Mouse (Mus musculus) embryo, embryonic 10.5 days (tissue): ENCODE measurements around the gene Phgdh.

ENCODE experiments used
- DNase-seq: peaks from one replicate; pipeline ENCODE4 v3.0.0-alpha.2; 2015; ENCODE audit warnings: low spot score

Phgdh gene

DNA sequence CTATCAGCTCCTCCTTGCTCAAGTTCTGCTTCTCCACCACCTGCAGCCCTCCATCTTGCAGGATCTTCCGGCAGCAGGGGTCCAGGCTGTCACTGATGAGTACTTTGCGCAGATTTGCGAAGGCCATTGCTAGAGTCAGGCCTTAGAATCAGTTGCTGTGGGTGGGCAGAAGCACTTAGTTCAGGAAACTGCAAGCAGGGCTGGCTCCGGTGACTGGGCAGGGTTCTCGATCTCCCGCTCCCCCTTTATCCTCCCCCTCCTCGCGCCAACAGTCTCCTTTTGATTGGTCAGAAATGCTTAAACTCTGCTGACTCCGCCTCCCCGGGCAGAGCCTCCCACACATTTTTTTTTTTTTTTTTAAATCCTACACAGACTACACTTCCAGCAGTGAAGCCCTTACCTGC, at the start of gene Phgdh:
TSS of gene Phgdh (minus strand) at position 285 of the 404 bp plus-strand sequence.
- peak; percentile 95 for DNase-seq

DNA sequence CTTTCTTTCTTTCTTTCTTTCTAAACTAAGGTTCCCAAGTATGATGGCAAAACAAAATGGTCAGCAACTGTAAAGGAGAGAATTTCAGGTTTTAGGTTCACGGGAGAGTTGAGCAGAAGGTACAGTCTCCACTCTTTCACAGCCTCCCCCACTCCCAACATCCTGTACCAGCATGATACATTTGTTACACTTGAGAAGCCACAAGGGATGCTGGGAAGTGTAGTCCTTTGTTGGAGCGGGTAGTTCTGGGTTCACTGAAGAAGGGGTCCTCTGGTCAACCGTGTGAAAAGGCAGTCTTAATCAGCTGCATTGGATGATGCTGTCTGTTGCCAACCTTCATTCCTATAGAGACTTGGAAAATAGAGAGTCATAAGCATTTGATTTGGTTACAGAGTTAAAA, 49.5 kb upstream of the Phgdh start:
- DNase-seq = peak; percentile 25

DNA sequence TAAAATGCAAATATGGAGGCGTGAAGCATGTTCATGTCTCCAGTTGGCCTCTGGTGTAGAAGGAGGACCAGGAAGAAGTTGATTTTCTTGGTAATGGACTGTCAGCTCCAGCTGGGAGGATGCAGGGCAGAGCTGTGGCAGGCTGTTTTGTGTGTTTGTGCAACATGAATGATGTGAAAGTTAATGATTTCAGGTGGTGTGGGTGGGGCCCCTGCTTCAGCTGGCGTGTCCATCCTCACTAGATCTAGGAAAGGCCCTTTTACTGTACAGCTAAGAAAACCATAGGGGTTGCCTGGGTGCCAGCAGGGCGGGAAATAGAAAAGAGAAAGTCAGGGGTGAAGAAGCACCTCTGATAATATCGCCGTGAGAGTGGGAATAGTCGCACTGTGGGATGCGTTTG, 48.0 kb upstream of the Phgdh start:
- DNase-seq = no peak

DNA sequence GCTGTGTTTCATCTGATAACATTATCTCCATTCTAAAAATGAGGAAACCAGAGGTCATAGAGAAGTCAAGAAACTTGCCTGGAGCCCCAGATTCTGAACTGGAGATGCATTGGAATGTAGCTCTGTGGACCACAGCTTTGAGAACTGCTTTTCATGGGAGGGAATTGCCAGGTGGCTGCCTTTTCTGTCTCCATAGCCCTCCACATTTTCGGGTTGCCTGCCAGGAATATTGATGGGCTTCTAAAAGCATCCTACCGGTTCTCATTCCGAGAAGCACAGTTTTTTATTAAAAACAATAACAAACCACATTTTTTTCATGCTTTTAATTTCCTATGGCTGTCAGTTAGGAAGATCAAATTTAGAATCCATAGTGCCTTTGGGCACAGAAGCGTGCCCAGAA, 47.3 kb upstream of the Phgdh start:
- DNase-seq = no peak

DNA sequence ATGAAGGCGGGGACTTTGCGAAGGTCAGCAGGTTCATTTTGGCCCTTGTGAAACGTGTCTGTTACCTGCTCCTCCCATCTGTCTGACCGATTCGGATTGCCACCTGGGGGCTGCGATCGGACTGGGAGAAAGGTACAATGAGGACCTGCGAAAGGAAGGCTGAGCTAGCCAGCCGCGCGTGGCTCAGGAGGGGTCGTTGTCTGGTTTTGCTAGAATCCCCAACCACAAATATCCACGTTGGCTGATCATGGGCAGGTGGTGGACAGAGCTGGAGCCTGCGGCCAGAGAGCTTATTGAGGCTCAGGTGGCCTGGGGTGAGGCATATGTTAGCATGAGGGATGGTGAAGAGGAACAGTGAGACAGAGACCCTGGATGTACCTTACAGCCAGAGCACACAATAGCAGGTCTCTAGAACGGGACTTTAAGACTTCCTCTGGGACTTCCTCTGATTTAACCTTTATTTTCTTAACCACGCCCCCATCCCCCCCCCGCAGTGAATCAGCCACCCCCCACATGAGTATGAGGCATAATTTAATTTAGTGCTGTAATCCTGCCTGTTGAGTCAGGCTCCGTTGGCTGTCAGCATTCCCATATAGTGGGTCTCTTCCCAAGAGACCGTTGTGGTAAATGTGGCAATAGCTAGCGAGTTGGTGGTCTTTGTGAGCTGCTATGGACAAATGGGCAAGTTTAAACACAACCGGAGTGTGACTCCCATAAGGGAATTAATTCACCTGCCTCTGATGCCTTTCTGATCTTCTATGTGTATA, 43.4 kb upstream of the Phgdh start:
- DNase-seq = no peak

DNA sequence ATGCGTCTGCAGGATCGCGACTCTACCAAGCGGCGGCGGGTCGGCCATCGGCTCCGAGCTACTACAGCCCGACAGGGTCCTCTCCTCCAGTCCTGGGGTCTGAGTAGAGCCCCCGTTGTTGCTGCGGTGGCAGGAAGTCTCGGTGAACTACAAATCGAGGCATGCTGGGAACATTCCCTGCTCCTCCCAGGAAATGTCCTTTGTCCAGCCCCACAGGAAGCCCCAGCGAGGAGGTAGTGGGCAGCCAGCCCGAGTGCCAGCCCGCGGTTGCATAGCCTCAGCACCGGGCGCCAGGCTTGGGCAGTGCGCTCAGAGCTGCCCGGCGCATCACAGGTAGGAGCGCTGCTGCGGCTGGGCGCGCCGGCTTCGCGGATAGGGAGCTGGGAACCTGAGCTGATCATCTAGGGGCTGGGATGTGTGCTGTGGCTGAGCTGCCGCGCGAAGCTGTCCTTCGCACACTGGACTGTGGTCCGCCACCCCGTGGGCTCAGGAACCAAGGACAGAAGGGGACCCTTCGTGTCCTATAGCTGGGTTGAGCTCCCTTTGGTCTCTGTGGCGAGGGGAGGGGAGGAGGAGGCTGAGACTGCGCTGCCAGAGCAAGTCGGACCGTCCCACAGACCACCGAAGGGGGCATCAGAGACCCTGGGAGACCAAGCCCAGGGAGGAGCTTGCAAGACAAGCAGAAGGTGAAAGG, 42.6 kb upstream of the Phgdh start, which contains the start of gene Zfp697:
TSS of gene Zfp697 (plus strand) at position 216 of the 694 bp plus-strand sequence.
- DNase-seq = peak; percentile 89

DNA sequence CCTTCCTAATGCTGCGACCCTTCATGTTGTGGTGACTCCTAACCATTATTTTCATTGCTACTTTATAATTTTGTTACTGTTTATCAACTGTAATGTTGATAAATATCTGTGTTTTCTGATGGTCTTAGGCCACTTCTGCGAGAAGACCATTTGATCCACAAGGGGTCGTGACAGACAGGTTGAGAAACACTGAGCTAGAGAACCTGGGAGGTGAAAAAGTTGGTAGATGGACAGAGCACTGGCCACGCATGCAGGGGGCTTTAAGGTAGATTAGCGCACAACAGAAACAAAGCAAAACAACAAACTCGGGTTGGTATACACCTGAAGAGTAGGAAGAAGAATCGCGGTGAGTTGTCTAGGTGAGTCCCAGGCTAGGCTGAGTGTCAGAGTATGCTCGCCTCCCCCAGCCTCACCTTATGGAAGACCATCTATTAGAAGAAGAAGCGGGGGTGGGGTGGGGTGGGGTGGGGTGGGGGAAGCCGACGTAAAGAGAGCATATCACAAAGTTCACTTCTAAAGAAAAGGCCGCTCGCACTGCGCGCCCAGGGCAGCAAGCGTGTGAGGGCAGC, 42.0 kb upstream of the Phgdh start:
- peak; percentile 62 for DNase-seq

DNA sequence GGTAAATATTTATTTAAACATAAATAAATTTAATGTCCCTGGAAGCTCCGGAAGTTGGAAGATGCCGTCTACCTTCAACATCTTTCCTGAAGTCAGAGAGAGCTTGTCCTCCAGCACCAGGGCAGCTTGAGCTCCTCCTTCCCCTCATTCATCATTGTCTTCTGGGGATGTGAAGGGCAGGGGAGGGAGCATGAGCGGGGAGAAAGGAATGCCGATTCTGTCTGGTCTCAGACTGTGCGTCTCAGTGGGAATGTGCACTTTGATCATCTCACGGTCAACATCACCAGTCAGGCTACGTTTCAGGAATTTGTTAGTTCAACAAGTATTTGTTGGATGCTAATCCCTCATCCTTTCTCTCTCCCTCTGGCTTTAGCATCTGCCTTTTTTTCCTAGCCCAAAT, 39.4 kb upstream of the Phgdh start:
- peak; percentile 60 for DNase-seq

DNA sequence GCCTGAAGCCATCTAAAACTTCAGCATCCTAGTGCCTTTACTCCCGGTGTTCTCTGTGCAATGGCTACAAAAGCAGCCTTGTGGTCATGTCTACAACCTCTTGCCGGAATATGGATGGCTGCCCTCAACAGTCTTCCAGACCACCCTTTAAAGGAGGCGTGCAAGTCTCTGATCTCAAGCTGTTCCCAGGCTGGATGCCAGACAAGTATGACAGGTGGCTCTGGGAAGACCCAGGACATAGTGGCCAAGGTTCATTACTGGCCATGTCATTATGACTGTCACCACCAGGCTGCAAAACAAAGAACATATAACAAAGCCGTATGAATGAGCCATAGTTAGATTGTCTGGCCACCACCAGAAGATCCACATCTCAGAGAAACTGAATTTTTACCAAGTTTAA, 38.5 kb upstream of the Phgdh start:
- no peak for DNase-seq

DNA sequence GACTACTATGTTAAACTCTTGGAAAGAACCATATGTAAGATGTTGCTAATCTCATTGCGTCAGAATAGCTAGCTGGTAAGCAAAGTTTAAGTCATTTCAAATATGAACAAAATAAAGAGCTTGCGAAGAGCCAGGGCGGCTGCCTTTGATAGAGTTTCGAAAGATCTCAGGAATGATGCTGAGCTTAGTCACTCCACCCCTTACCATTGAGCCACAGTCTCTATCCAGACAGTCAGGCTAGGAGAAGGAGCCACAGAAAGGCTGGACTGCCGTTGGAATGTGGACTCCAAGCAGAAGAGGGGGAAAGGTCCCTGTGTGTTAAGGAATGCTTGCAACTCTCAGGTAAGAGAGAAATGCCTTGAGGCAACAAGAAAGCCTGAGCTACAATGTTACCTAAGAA, 35.2 kb upstream of the Phgdh start:
- no peak for DNase-seq

DNA sequence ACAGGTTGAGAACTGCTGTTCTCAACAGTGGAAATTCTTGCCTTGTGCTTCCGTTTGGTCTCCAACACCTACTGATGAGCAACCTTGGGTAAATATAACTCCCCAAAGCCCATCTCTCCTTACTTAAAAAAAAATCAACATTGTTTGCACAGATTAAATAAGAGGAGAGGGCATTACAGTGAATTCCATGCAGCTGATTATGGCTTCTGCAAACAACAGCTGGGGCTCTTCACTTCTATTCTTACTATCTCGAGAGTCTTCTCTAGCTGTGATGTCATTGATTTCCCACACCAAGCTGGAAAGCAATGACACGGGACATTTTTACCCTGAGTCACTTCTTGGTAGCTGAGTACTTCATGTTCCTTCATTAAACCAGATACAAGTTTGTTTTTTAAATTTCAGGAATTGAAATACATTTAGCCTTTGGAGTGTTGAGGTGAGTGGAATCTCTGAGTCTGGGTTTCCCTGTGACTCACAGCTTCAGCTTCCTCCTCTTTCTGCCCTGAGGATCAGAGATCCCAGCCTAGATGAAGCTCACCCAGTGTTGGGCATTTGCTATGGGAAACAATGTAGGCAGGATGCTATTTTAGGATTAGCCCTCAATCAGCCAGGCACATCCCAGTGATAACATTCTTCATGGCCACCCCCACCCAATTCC, 34.4 kb upstream of the Phgdh start:
- DNase-seq = no peak

DNA sequence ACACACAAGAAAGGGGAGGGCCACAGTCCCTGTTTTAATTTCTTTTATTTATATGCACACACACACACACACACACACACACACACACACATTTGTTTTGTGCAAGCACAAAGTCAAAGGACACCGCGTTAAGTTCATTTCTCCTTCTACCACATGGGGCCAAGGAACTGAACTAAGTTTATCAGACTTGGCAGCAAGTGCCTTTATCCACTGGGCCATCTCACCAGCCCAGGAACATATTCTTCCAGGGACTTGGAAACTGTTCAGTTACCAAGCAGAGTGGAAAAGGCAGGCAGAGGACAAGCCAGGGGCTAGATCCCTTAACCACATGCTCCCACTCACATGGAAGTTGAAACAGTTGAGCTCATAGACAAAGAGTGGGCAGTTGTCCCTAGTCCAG, 29.0 kb upstream of the Phgdh start:
- DNase-seq = no peak

DNA sequence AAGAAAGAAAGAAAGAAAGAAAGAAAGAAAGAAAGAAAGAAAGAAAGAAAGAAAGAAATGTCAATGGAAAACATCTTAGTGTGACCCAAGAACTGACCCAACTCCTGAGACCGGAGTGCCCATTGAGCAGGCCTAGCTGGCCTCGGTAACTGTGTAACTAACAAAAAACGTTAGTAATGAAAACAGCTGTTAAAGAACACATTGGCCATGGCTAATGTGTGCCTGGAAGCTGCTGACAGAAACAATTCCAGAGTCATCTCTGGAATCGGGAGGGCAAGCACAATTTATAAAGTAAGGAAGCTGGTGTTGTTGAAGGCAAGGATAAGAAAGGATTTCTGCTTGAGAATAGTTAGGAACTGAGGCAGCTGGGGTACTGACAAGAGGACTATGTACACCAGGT, 28.5 kb upstream of the Phgdh start:
- DNase-seq = no peak

DNA sequence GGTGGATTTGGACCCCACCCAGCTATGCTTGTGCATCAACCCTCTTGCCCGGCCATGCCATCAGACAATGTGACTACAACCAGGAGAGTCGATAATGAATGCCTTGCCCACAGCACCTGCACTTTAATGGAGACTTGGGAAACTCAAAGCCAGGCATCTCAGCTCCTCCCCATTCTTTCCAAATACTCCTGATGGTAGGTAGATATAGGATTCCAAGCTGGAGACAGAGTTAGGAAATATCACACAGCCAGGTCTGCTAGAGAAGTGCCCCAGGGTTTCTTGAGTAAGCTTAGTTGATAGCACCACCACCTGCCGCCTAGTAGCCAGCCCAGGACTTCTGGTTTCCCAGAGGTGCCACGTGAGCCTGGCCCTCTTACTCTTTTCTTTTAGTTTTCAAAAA, 27.0 kb upstream of the Phgdh start:
- DNase-seq = no peak

DNA sequence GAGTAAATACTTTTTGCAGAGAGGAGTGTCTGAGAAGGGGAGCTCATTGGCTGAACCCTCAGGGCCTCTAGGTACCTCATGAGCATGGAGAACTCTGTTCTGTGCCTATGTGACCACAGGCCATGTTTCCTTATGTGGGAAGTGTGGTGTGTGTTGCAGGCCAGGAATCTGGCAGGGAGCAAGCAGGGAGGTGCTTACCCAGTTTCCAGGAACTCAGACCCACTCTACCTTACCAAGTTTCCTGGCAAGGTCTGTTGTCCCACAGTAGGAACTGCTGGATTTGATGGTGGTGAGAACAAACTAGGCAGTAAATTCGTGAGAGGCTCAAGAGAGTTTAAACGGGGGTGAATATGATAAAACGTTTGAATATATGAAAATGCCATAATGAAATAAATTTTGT, 26.3 kb upstream of the Phgdh start:
- DNase-seq = no peak

DNA sequence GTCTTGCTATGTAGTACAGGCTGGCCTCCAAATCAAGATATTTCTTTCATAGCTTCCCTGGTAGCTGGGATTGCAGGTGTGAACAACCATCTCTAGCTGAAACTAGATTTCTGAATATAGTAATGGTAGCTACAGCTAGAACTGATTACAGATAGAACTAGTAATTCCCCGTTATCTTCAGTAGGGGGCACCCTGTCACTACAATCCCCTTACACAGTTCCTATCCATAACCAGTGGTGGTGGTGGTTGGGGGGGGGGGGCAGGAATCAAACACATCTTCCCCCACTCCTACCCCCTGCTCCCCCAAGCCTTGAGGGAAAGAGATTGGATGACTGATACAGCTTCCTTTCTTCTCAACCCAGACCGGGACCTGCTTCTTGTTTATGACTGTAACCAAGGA, 23.0 kb upstream of the Phgdh start:
- DNase-seq = peak; percentile 63

DNA sequence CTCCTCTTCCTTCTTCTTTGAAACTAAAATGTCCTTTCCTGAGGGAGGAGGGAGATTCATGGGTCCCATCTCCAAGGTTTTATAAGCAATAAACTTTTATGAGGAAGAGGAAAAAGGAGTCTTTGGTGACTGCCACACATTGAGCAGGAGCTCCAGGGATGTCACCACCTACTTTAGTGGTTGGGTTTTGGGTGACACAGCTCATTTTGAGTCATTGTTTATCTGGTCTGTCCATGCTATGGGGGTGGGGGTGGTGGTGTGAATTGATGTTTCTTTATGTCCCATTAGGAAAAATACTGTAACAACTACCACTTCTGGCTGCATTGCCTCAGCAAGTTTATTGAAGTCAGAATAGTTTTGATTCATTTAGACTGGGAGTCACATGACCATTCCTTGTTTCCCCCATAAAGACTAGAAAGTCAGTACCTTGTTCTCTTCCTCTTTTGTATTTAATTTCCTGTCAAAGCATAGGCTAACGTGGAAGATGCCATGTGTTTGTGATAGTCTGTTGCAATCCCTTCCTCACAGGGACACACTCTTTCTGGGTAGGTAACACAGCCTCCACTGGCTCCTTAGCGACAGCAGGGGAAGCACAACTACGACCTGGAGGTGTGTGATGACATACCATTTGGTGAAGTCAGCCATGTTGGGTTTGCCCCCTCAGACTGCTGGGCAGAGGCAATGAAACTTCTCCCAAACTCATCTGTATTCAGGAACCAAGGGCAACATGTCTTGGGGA, 17.0 kb upstream of the Phgdh start:
- DNase-seq = no peak

DNA sequence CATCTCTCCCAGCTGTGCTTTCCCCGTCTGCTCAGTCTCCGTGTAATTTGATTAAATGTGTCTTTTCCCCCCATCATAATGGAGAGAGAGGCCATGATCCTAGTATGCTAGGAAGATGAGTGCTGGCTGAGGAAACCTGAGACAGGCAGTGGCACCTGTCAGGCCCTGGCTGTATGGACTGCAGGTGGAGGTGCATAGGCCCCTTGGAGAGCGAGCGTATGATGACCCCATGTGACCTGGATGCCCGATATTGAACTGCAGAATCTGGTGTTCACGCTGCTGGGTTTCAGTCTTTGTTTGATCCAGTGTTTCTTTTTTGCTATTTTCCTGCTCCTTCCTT, 16.2 kb upstream of the Phgdh start:
- DNase-seq = no peak

DNA sequence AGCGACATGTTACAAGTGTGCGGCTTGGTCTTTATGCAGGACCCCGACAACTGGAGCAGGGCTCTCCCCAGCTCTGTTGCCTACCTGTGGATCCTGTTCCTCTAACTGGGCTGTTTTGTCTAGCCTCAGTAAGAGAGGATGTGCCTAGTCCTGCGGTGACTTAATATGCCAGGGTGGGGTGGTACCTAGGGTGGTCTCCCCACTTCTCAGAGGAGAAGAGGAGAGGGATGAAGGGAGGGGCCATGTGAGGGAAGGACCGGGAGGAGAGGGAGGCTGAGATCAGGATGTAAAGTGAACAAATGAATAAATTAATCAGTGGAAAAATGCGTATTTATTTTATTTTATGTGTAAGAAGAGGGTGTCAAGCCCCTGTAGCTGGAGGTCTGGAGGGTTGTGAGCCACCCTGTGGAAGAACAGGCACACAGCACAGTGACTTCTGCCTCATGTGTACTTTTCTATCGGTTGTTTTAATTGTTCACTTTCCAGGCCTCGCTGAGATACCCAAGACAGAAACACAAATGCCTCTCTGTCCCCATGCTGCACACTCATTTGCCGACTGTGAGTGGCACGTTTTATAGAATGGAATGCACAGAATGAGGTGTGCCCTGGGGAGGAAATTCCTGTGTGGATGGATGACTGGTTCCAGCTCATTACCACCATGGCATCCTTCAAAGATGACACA, 15.7 kb upstream of the Phgdh start:
- peak; percentile 63 for DNase-seq

DNA sequence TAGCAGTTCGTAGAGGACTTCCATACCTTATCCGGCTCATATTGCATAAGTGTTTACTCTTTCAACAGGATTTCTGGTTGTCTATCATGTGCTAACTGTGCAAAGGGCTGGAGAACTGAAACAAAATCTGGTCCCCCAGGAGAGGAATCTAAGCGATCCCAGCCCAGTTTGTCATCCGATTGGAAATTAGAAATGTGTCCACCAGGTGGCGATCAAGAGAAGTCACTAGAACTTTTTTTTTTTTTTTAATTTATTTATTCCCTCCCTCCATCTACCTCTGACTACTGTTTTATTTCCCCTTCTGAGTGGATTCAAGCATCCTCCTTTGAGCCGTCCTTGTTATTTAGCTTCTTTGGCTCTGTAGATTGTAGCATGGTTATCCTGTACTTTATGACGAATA, 14.1 kb upstream of the Phgdh start:
- peak; percentile 89 for DNase-seq

DNA sequence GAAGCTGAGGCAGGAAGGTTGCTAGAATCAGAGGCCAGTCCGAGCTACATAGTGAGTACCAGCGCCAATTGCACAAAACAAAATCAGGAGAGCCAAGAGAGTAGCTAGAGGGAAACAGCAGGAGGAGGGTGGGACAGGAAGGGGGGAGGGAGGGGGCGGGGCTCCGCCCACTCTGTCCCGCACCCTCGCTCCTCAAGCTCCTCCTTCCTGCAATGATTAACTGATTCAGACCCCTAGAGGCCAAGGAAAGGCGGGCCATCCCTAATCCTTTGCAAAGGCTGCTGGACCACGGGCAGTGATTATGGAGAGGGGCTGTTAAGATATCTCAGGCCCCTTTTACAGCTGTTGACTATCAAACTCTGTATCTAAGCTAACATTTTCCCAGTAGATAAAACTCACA, 8.9 kb upstream of the Phgdh start:
- peak; percentile 54 for DNase-seq

DNA sequence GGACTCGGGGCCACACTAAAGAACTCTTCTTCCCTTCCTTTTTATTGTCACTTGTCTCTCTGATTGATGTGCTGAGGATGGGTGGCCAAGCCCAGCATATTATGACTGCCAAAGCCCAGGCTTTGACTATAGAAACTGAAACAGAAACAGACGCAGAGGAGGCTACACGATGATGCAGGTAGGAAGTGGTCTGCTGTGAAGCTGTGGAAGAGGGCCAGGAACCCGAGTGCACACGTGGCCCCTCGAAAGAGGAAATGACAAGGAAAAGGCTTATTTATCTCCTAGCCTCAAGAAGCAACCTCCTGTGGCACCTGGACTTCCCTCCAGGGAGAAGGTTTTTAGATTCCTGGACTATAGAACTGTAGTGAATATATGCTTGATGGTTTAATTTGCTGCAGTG, 8.3 kb upstream of the Phgdh start:
- no peak for DNase-seq
